Mouse (Mus musculus) MEL (cell line): Measurements from ENCODE around the gene Tmem17. TPM values are rescaled to one million over a fixed set of nuclear protein-coding genes. Genes with fewer than 3 reads are reported as not detected.

Source experiments
- DNase-seq: peaks from one replicate; pipeline ENCODE4 v3.0.0; 2011; ENCODE audit warnings: low read depth, low spot score
- H3K27ac ChIP-seq: 2 replicates; pipeline ENCODE4 v1.5.1; 2012; ENCODE audit warnings: low read depth, mild to moderate bottlenecking, control low read depth, low read length, moderate library complexity; ENCODE audit not compliant: control insufficient read depth
- H3K27me3 ChIP-seq, 2 experiments: fragments of 150-350 bp in 1 of 2; sonication (generic) in 1 of 2; 2 replicates each; pipeline ENCODE4 v1.6.1; 2012; ENCODE audit warnings: low read length in 2 of 2, mild to moderate bottlenecking in 2 of 2, improper control_type of control experiment in 1 of 2, moderate library complexity in 1 of 2; ENCODE audit not compliant: insufficient read depth in 2 of 2, control insufficient read depth in 1 of 2
- H3K36me3 ChIP-seq, 2 experiments: 2 replicates each; pipeline ENCODE4 v1.6.1; 2012 to 2014; ENCODE audit warnings: low read length in 2 of 2, improper control_type of control experiment in 1 of 2, inconsistent platforms in 1 of 2, mild to moderate bottlenecking in 1 of 2; ENCODE audit not compliant: insufficient read depth in 2 of 2, control insufficient read depth in 1 of 2
- H3K4me1 ChIP-seq, 2 experiments: fragments of 150-350 bp in 1 of 2; sonication (generic) in 1 of 2; 2 replicates each; pipeline ENCODE4 v1.6.1; 2012; ENCODE audit warnings: low read length in 2 of 2, improper control_type of control experiment in 1 of 2, mild to moderate bottlenecking in 1 of 2; ENCODE audit not compliant: insufficient read depth in 2 of 2, control insufficient read depth in 1 of 2
- H3K4me3 ChIP-seq, 2 experiments: fragments of 150-350 bp in 1 of 2; sonication (generic) in 1 of 2; 2 replicates each; pipeline ENCODE4 v1.5.1; 2012; ENCODE audit warnings: low read depth in 2 of 2, low read length in 2 of 2, mild to moderate bottlenecking in 2 of 2, moderate library complexity in 2 of 2, control low read depth in 1 of 2, improper control_type of control experiment in 1 of 2; ENCODE audit not compliant: control insufficient read depth in 1 of 2, insufficient read depth in 1 of 2
- H3K79me2 ChIP-seq: 2 replicates; pipeline ENCODE4 v1.6.1; 2012; ENCODE audit warnings: mild to moderate bottlenecking, low read length, moderate library complexity; ENCODE audit not compliant: control insufficient read depth, poor library complexity, insufficient read depth
- H3K9ac ChIP-seq: 2 replicates; pipeline ENCODE4 v1.6.1; 2012; ENCODE audit warnings: low read depth, mild to moderate bottlenecking, control low read depth, low read length, moderate library complexity; ENCODE audit not compliant: control insufficient read depth, poor library complexity, severe bottlenecking
- H3K9me3 ChIP-seq: fragments of 150-350 bp; sonication (generic); replicated peaks from 2 replicates; pipeline ENCODE4 v1.6.1; 2012; ENCODE audit warnings: mild to moderate bottlenecking, low read length, improper control_type of control experiment, moderate library complexity; ENCODE audit not compliant: insufficient read depth
- BHLHE40 ChIP-seq: IDR thresholded peaks from 2 replicates; pipeline ENCODE4 v1.6.1; 2012; ENCODE audit warnings: low read depth, mild to moderate bottlenecking, inconsistent platforms, low read length, improper control_type of control experiment, borderline replicate concordance
- CHD1 ChIP-seq: IDR thresholded peaks from 2 replicates; pipeline ENCODE4 v1.6.1; 2012; ENCODE audit warnings: low read depth, mild to moderate bottlenecking, inconsistent platforms, low read length, improper control_type of control experiment
- CTCF ChIP-seq, 3 experiments: IDR thresholded peaks in 2 of 3; conservative IDR thresholded peaks in 1 of 3; 2 replicates each; pipeline ENCODE4 v1.5.1; 2011 to 2012; ENCODE audit warnings: low read length in 3 of 3, low read depth in 2 of 3, mild to moderate bottlenecking in 2 of 3, improper control_type of control experiment in 1 of 3, inconsistent platforms in 1 of 3, mixed read lengths in 1 of 3, moderate library complexity in 1 of 3; ENCODE audit not compliant: control insufficient read depth in 1 of 3, insufficient read depth in 1 of 3, poor library complexity in 1 of 3, severe bottlenecking in 1 of 3
- E2F4 ChIP-seq: IDR thresholded peaks from 2 replicates; pipeline ENCODE4 v1.6.1; 2011; ENCODE audit warnings: low read depth, low read length, improper control_type of control experiment, borderline replicate concordance
- ELF1 ChIP-seq: IDR thresholded peaks from 2 replicates; pipeline ENCODE4 v1.6.1; 2014; ENCODE audit warnings: low read depth, mild to moderate bottlenecking, inconsistent platforms, low read length, improper control_type of control experiment, moderate library complexity
- GABPA ChIP-seq: IDR thresholded peaks from 2 replicates; pipeline ENCODE4 v1.6.1; 2012; ENCODE audit warnings: low read depth, mild to moderate bottlenecking, inconsistent platforms, low read length, improper control_type of control experiment, moderate library complexity
- GATA1 ChIP-seq: IDR thresholded peaks from 2 replicates; pipeline ENCODE4 v1.6.1; 2011; ENCODE audit warnings: low read depth, low read length, improper control_type of control experiment
- HCFC1 ChIP-seq: IDR thresholded peaks from 2 replicates; pipeline ENCODE4 v1.6.1; 2012; ENCODE audit warnings: low read depth, mild to moderate bottlenecking, inconsistent platforms, low read length, improper control_type of control experiment, moderate library complexity
- MAFK ChIP-seq: IDR thresholded peaks from 2 replicates; pipeline ENCODE4 v1.6.1; 2011; ENCODE audit warnings: low read depth, mild to moderate bottlenecking, low read length, improper control_type of control experiment, borderline replicate concordance
- MAX ChIP-seq: IDR thresholded peaks from 2 replicates; pipeline ENCODE4 v1.6.1; 2011; ENCODE audit warnings: low read length, improper control_type of control experiment
- NELFE ChIP-seq: IDR thresholded peaks from 2 replicates; pipeline ENCODE4 v1.6.1; 2011; ENCODE audit warnings: low read depth, low read length, improper control_type of control experiment
- POLR2A ChIP-seq, 2 experiments: IDR thresholded peaks; 2 replicates each; pipeline ENCODE4 v1.6.1; 2011 to 2012; ENCODE audit warnings: low read length in 2 of 2, mild to moderate bottlenecking in 2 of 2, control low read depth in 1 of 2, improper control_type of control experiment in 1 of 2, low read depth in 1 of 2, moderate library complexity in 1 of 2; ENCODE audit not compliant: control insufficient read depth in 1 of 2, insufficient read depth in 1 of 2, poor library complexity in 1 of 2
- POLR2AphosphoS2 ChIP-seq: IDR thresholded peaks from 2 replicates; pipeline ENCODE4 v1.6.1; 2011; ENCODE audit warnings: low read length, improper control_type of control experiment
- POLR2AphosphoS5 ChIP-seq: IDR thresholded peaks from 2 replicates; pipeline ENCODE4 v1.6.1; 2012; ENCODE audit warnings: low read depth, borderline replicate concordance, mild to moderate bottlenecking, inconsistent platforms, low read length, moderate library complexity, mixed read lengths
- RAD21 ChIP-seq: IDR thresholded peaks from 2 replicates; pipeline ENCODE4 v1.6.1; 2011; ENCODE audit warnings: mild to moderate bottlenecking, low read depth, low read length, improper control_type of control experiment
- SIN3A ChIP-seq: IDR thresholded peaks from 2 replicates; pipeline ENCODE4 v1.6.1; 2012; ENCODE audit warnings: low read length, improper control_type of control experiment, inconsistent platforms
- SMC3 ChIP-seq: IDR thresholded peaks from 2 replicates; pipeline ENCODE4 v1.6.1; 2011; ENCODE audit warnings: low read depth, low read length, improper control_type of control experiment
- TCF12 ChIP-seq: IDR thresholded peaks from 2 replicates; pipeline ENCODE4 v1.6.1; 2014; ENCODE audit warnings: low read depth, mild to moderate bottlenecking, inconsistent platforms, low read length, improper control_type of control experiment, moderate library complexity
- UBTF ChIP-seq: IDR thresholded peaks from 2 replicates; pipeline ENCODE4 v1.6.1; 2012; ENCODE audit warnings: low read depth, mild to moderate bottlenecking, inconsistent platforms, low read length, improper control_type of control experiment, moderate library complexity, borderline replicate concordance; ENCODE audit not compliant: insufficient read depth
- USF2 ChIP-seq, 2 experiments: IDR thresholded peaks; 2 replicates each; pipeline ENCODE4 v1.6.1; 2011 to 2012; ENCODE audit warnings: improper control_type of control experiment in 2 of 2, low read length in 2 of 2, borderline replicate concordance in 1 of 2, inconsistent platforms in 1 of 2, low read depth in 1 of 2, mild to moderate bottlenecking in 1 of 2; ENCODE audit not compliant: insufficient read depth in 1 of 2
- ZKSCAN1 ChIP-seq: IDR thresholded peaks from 2 replicates; pipeline ENCODE4 v1.6.1; 2012; ENCODE audit warnings: low read depth, mild to moderate bottlenecking, inconsistent platforms, low read length, improper control_type of control experiment, moderate library complexity
- ZMIZ1 ChIP-seq: IDR thresholded peaks from 2 replicates; pipeline ENCODE4 v1.6.1; 2012; ENCODE audit warnings: low read depth, mild to moderate bottlenecking, inconsistent platforms, low read length, improper control_type of control experiment, moderate library complexity
- ZNF384 ChIP-seq: IDR thresholded peaks from 2 replicates; pipeline ENCODE4 v1.6.1; 2012; ENCODE audit warnings: low read depth, mild to moderate bottlenecking, inconsistent platforms, low read length, improper control_type of control experiment
- polyA plus RNA-seq, 2 experiments: library from polyadenylated mRNA; stranded (reverse) in 1 of 2; unstranded in 1 of 2; fragments of >175 nt in 1 of 2; fragments of >200 nt in 1 of 2; gene quantifications; 2 replicates each; pipeline versions ENCODE4 v1.2.1 to v1.2.4; 2012; ENCODE audit warnings: low replicate concordance in 2 of 2, low read depth in 1 of 2; ENCODE audit not compliant: insufficient read length in 2 of 2, insufficient read depth in 1 of 2, missing spikeins in 1 of 2
- total RNA-seq: library from RNA; depleted of rRNA; stranded (reverse); fragments of 300-350 nt; gene quantifications from 2 replicates; pipeline ENCODE4 v1.2.3, GENCODE M21; 2012

The Tmem17 gene
- total and polyA plus RNA-seq, 3 experiments, result not detected

- no peaks in the 10 kb centered on the region for H3K79me2 ChIP-seq
Measured at GRCm38 (mm10) chr11:22560503-22561328, 48.8 kb downstream of the Tmem17 start.

GRCm38 (mm10) chr11:22561329-22561592, 49.4 kb downstream of the Tmem17 start:
- Histone ChIP-seq H3K36me3 (no peaks in the 10 kb centered on the region), H3K27ac (no peak overlapping the region), H3K9ac (no peak overlapping the region)
- peak; percentile 52; the same call in 1 of the 2 replicates for TF ChIP-seq POLR2AphosphoS5
- TF ChIP-seq MAX, result no peak
- TF ChIP-seq, all 39 proteins: peak for 1
- H3K27me3 ChIP-seq, result peaks cover 0 to 1% of the 10 kb centered on the region in 2 experiments; a peak in 1 of 4 replicates
- H3K9me3 ChIP-seq, result no peaks in the 10 kb centered on the region
- no peak for DNase-seq
- no peaks in the 10 kb centered on the region for H3K79me2 ChIP-seq
- H3K4me1 ChIP-seq, result no peaks in the 10 kb centered on the region
- no peak overlapping the region for H3K4me3 ChIP-seq

More at GRCm38 (mm10) chr11:22560503-22561328, 48.8 kb downstream of the Tmem17 start:
- Histone ChIP-seq H3K4me3 (no peak overlapping the region), H3K9ac (no peak overlapping the region), H3K9me3 (no peaks in the 10 kb centered on the region), H3K27me3 (peaks cover 0 to 3% of the 10 kb centered on the region in 2 experiments; a peak in 2 of 4 replicates), H3K4me1 (no peaks in the 10 kb centered on the region), H3K27ac (no peak overlapping the region), H3K36me3 (no peaks in the 10 kb centered on the region)
- TF ChIP-seq USF2 (IDR thresholded peaks at IDR 0.05; ENCODE audit: borderline replicate concordance in 1 of 2, insufficient read depth in 1 of 2, low read depth in 1 of 2, low read length in 2 of 2), result no peak
- TF ChIP-seq ELF1, result no peak
- TF ChIP-seq BHLHE40, result no peak
- TF ChIP-seq HCFC1, result no peak
- no peak for TF ChIP-seq SIN3A
- TF ChIP-seq E2F4, result no peak
- no peak for TF ChIP-seq CTCF (IDR thresholded peaks at IDR 0.05 in 2 of 3, conservative IDR thresholded peaks at IDR 0.05 in 1 of 3; ENCODE audit: control insufficient read depth in 1 of 3, insufficient read depth in 1 of 3, low read depth in 2 of 3, low read length in 3 of 3, poor library complexity in 1 of 3, severe bottlenecking in 1 of 3)
- no peak for TF ChIP-seq MAX
- no peak for TF ChIP-seq GATA1
- no peak for TF ChIP-seq ZNF384
- TF ChIP-seq CHD1, result no peak
- TF ChIP-seq SMC3, result no peak
- no peak for TF ChIP-seq POLR2AphosphoS5
- DNase-seq, result no peak

GRCm38 (mm10) chr11:22563706-22564105, 51.8 kb downstream of the Tmem17 start:
- no peaks in the 10 kb centered on the region for H3K9me3 ChIP-seq

More at GRCm38 (mm10) chr11:22563706-22564105, 51.8 kb downstream of the Tmem17 start:
- no peak overlapping the region for H3K4me3 ChIP-seq
- TF ChIP-seq POLR2A (IDR thresholded peaks at IDR 0.05; ENCODE audit: control insufficient read depth in 1 of 2, insufficient read depth in 1 of 2, low read depth in 1 of 2, low read length in 2 of 2, poor library complexity in 1 of 2), result no peak
- TF ChIP-seq ZMIZ1, result no peak
- no peak for TF ChIP-seq RAD21
- no peak for TF ChIP-seq MAX
- TF ChIP-seq TCF12, result no peak
- no peak for TF ChIP-seq HCFC1
- no peak for TF ChIP-seq BHLHE40
- no peak for TF ChIP-seq GATA1
- no peak for TF ChIP-seq ZNF384
- no peak for TF ChIP-seq USF2 (IDR thresholded peaks at IDR 0.05; ENCODE audit: borderline replicate concordance in 1 of 2, insufficient read depth in 1 of 2, low read depth in 1 of 2, low read length in 2 of 2)
- no peak for TF ChIP-seq SMC3
- no peak for TF ChIP-seq ZKSCAN1
- no peak for TF ChIP-seq POLR2AphosphoS2
- TF ChIP-seq CHD1, result no peak
- no peak for TF ChIP-seq UBTF
- TF ChIP-seq NELFE, result no peak
- no peak for TF ChIP-seq GABPA
- no peak for TF ChIP-seq MAFK
- H3K79me2 ChIP-seq, result no peaks in the 10 kb centered on the region
- no peak overlapping the region for H3K27ac ChIP-seq
- H3K4me1 ChIP-seq, result no peaks in the 10 kb centered on the region
- no peak for DNase-seq
- 0 out of 4 replicates have a peak, but pooled peaks cover 0 to 1% of the 10 kb centered on the region in 2 experiments for H3K27me3 ChIP-seq
- no peaks in the 10 kb centered on the region for H3K36me3 ChIP-seq
- no peak overlapping the region for H3K9ac ChIP-seq
